Mouse (Mus musculus): ENCODE measurements at regions not wholly inside any gene's neighbourhood (a gene's known extent, or its start where the extent isn't known, plus 50 kb on each side); places are given as distances from the start of the nearest gene placed in this dataset.

- no peaks in the 10 kb centered on the region for H3K36me3 ChIP-seq (replicated peaks)
- WGBS (ENCODE audit: insufficient replicate concordance): 43% methylated on average over 1 of the region's 1 CpGs
- H3K9me3 ChIP-seq (replicated peaks): no peaks in the 10 kb centered on the region
- H3K4me2 ChIP-seq: no peak overlapping the region
- no peak overlapping the region for H3K4me3 ChIP-seq (replicated peaks)
- ATAC-seq (ENCODE audit: insufficient read depth): no peak
- no peaks in the 10 kb centered on the region for H3K4me1 ChIP-seq (replicated peaks)
- no peak overlapping the region for H3K9ac ChIP-seq
- no peaks in the 10 kb centered on the region for H3K27me3 ChIP-seq
- H3K27ac ChIP-seq (replicated peaks): no peak overlapping the region
Observed at GRCm38 (mm10) chr13:53996867-53997266, 58.6 kb downstream of the Drd1 start.

- Histone ChIP-seq H3K4me1 (replicated peaks) (no peaks in the 10 kb centered on the region), H3K4me3 (replicated peaks) (no peak overlapping the region), H3K27ac (replicated peaks) (no peak overlapping the region), H3K27me3 (no peaks in the 10 kb centered on the region), H3K9me3 (replicated peaks) (no peaks in the 10 kb centered on the region), H3K4me2 (no peak overlapping the region), H3K9ac (no peak overlapping the region), H3K36me3 (replicated peaks) (no peaks in the 10 kb centered on the region)
- WGBS (ENCODE audit: insufficient replicate concordance): 43% methylated on average over 7 of the region's 7 CpGs
- ATAC-seq (ENCODE audit: insufficient read depth): no peak
Observed at GRCm38 (mm10) chr13:53992863-53993451, 62.5 kb downstream of the Drd1 start.

- Histone ChIP-seq H3K4me2 (no peak overlapping the region), H3K27ac (replicated peaks) (no peak overlapping the region), H3K9me3 (replicated peaks) (no peaks in the 10 kb centered on the region), H3K27me3 (no peaks in the 10 kb centered on the region), H3K9ac (no peak overlapping the region), H3K4me1 (replicated peaks) (no peaks in the 10 kb centered on the region), H3K36me3 (replicated peaks) (no peaks in the 10 kb centered on the region), H3K4me3 (replicated peaks) (no peak overlapping the region)
- WGBS (ENCODE audit: insufficient replicate concordance): 13% methylated on average over 2 of the region's 2 CpGs
- no peak for ATAC-seq (ENCODE audit: insufficient read depth)
Observed at GRCm38 (mm10) chr13:53979226-53979625, 76.3 kb downstream of the Drd1 start.

GRCm38 (mm10) chr13:53969421-53969820 is 86.1 kb downstream of the Drd1 start:
- no peak for ATAC-seq (ENCODE audit: insufficient read depth)
- no peaks in the 10 kb centered on the region for H3K4me1 ChIP-seq (replicated peaks)
- WGBS (ENCODE audit: insufficient replicate concordance): 61% methylated on average over 2 of the region's 2 CpGs
- H3K27me3 ChIP-seq: no peaks in the 10 kb centered on the region
- H3K4me3 ChIP-seq (replicated peaks): no peak overlapping the region
- H3K36me3 ChIP-seq (replicated peaks): no peaks in the 10 kb centered on the region
- no peaks in the 10 kb centered on the region for H3K9me3 ChIP-seq (replicated peaks)
- H3K9ac ChIP-seq: no peak overlapping the region
- no peak overlapping the region for H3K27ac ChIP-seq (replicated peaks)
- no peak overlapping the region for H3K4me2 ChIP-seq

GRCm38 (mm10) chr13:53956167-53956566 is 99.3 kb downstream of the Drd1 start:
- no peaks in the 10 kb centered on the region for H3K4me1 ChIP-seq (replicated peaks)
- no peaks in the 10 kb centered on the region for H3K9me3 ChIP-seq (replicated peaks)
- no peak overlapping the region for H3K4me3 ChIP-seq (replicated peaks)
- ATAC-seq (ENCODE audit: insufficient read depth): no peak
- H3K36me3 ChIP-seq (replicated peaks): no peaks in the 10 kb centered on the region
- H3K27ac ChIP-seq (replicated peaks): no peak overlapping the region
- H3K4me2 ChIP-seq: no peak overlapping the region
- no peak overlapping the region for H3K9ac ChIP-seq
- no peaks in the 10 kb centered on the region for H3K27me3 ChIP-seq
- 76% methylated on average over 15 of the region's 15 CpGs for WGBS (ENCODE audit: insufficient replicate concordance)

- 2% methylated on average over 4 of the region's 4 CpGs for WGBS (ENCODE audit: insufficient replicate concordance)
- H3K27me3 ChIP-seq: no peaks in the 10 kb centered on the region
- no peak for ATAC-seq (ENCODE audit: insufficient read depth)
- H3K36me3 ChIP-seq (replicated peaks): no peaks in the 10 kb centered on the region
- no peak overlapping the region for H3K4me2 ChIP-seq
- no peak overlapping the region for H3K4me3 ChIP-seq (replicated peaks)
- H3K9ac ChIP-seq: no peak overlapping the region
- H3K27ac ChIP-seq (replicated peaks): no peak overlapping the region
- H3K9me3 ChIP-seq (replicated peaks): no peaks in the 10 kb centered on the region
- no peaks in the 10 kb centered on the region for H3K4me1 ChIP-seq (replicated peaks)
Observed at GRCm38 (mm10) chr13:53948056-53948455, 107.4 kb downstream of the Drd1 start.

GRCm38 (mm10) chr13:53945681-53946080 is 109.8 kb downstream of the Drd1 start:
- H3K27ac ChIP-seq (replicated peaks): no peak overlapping the region
- no peaks in the 10 kb centered on the region for H3K4me1 ChIP-seq (replicated peaks)
- H3K9me3 ChIP-seq (replicated peaks): no peaks in the 10 kb centered on the region
- no peak overlapping the region for H3K4me2 ChIP-seq
- H3K36me3 ChIP-seq (replicated peaks): no peaks in the 10 kb centered on the region
- H3K4me3 ChIP-seq (replicated peaks): no peak overlapping the region
- 46% methylated on average over 5 of the region's 5 CpGs for WGBS (ENCODE audit: insufficient replicate concordance)
- no peaks in the 10 kb centered on the region for H3K27me3 ChIP-seq
- no peak for ATAC-seq (ENCODE audit: insufficient read depth)
- H3K9ac ChIP-seq: no peak overlapping the region

- WGBS (ENCODE audit: insufficient replicate concordance): 68% methylated on average over 13 of the region's 13 CpGs
- Histone ChIP-seq H3K4me2 (no peak overlapping the region), H3K27ac (replicated peaks) (no peak overlapping the region), H3K9me3 (replicated peaks) (no peaks in the 10 kb centered on the region), H3K36me3 (replicated peaks) (no peaks in the 10 kb centered on the region), H3K4me1 (replicated peaks) (no peaks in the 10 kb centered on the region), H3K27me3 (no peaks in the 10 kb centered on the region), H3K4me3 (replicated peaks) (no peak overlapping the region), H3K9ac (no peak overlapping the region)
- no peak for ATAC-seq (ENCODE audit: insufficient read depth)
Observed at GRCm38 (mm10) chr13:53941005-53941747, 114.3 kb downstream of the Drd1 start.

GRCm38 (mm10) chr13:53935174-53935699 is 120.3 kb downstream of the Drd1 start:
- no peak overlapping the region for H3K4me2 ChIP-seq
- H3K9ac ChIP-seq: no peak overlapping the region
- WGBS (ENCODE audit: insufficient replicate concordance): 64% methylated on average over 14 of the region's 14 CpGs
- ATAC-seq (ENCODE audit: insufficient read depth): no peak
- H3K4me3 ChIP-seq (replicated peaks): no peak overlapping the region
- no peak overlapping the region for H3K27ac ChIP-seq (replicated peaks)
- no peaks in the 10 kb centered on the region for H3K27me3 ChIP-seq
- H3K36me3 ChIP-seq (replicated peaks): no peaks in the 10 kb centered on the region
- no peaks in the 10 kb centered on the region for H3K4me1 ChIP-seq (replicated peaks)
- no peaks in the 10 kb centered on the region for H3K9me3 ChIP-seq (replicated peaks)

- no peak for ATAC-seq (ENCODE audit: insufficient read depth)
- H3K9ac ChIP-seq: no peak overlapping the region
- no peak overlapping the region for H3K4me3 ChIP-seq (replicated peaks)
- H3K27me3 ChIP-seq: no peaks in the 10 kb centered on the region
- H3K27ac ChIP-seq (replicated peaks): no peak overlapping the region
- no peak overlapping the region for H3K4me2 ChIP-seq
- 65% methylated on average over 6 of the region's 6 CpGs for WGBS (ENCODE audit: insufficient replicate concordance)
- no peaks in the 10 kb centered on the region for H3K4me1 ChIP-seq (replicated peaks)
- H3K9me3 ChIP-seq (replicated peaks): no peaks in the 10 kb centered on the region
- no peaks in the 10 kb centered on the region for H3K36me3 ChIP-seq (replicated peaks)
Observed at GRCm38 (mm10) chr13:53934457-53934856, 121.0 kb downstream of the Drd1 start.

GRCm38 (mm10) chr13:53926128-53926527 is 129.4 kb downstream of the Drd1 start:
- no peaks in the 10 kb centered on the region for H3K36me3 ChIP-seq (replicated peaks)
- whole genome bisulfite sequencing (ENCODE audit: insufficient replicate concordance): 37% methylated on average over 4 of the region's 4 CpGs
- peak; percentile 72 for ATAC-seq (ENCODE audit: insufficient read depth)
- H3K9ac ChIP-seq: no peak overlapping the region
- 0 out of 2 replicates have a peak, but pooled peaks cover 3% of the 10 kb centered on the region for H3K4me1 ChIP-seq (replicated peaks)
- H3K27me3 ChIP-seq: no peaks in the 10 kb centered on the region
- H3K9me3 ChIP-seq (replicated peaks): no peaks in the 10 kb centered on the region
- H3K27ac ChIP-seq (replicated peaks): no peak overlapping the region
- H3K4me2 ChIP-seq: no peak overlapping the region
- H3K4me3 ChIP-seq (replicated peaks): no peak overlapping the region
